Mouse (Mus musculus) stomach, postnatal 0 days (tissue): ENCODE measurements around the gene Gm28729.

Source experiments
- CTCF ChIP-seq: IDR thresholded peaks from 2 replicates; pipeline ENCODE4 v1.5.1; 2016; ENCODE audit warnings: antibody characterized with exemption, low read depth, mild to moderate bottlenecking, moderate library complexity
- EP300 ChIP-seq: optimal IDR thresholded peaks from 2 replicates; pipeline ENCODE3; 2016; ENCODE audit warnings: antibody characterized with exemption

GRCm38 (mm10) chr9:96478071-96478888, 46.8 kb downstream of the Gm28729 start, which contains the start of gene Rnf7:
- no peak for TF ChIP-seq CTCF
- peak; percentile 32 for TF ChIP-seq EP300
